Mouse (Mus musculus): ENCODE measurements at regions not wholly inside any gene's neighbourhood (a gene's known extent, or its start where the extent isn't known, plus 50 kb on each side); places are given as distances from the start of the nearest gene placed in this dataset.

- DNase-seq (ENCODE audit: extremely low spot score, low spot score), result no peak
- H3K9me3 ChIP-seq, result no peaks in the 10 kb centered on the region
- H3K4me1 ChIP-seq, result 0 out of 2 replicates have a peak, but pooled peaks cover 6% of the 10 kb centered on the region
- H3K27me3 ChIP-seq (ENCODE audit: poor library complexity, severe bottlenecking), result no peaks in the 10 kb centered on the region
- no peaks in the 10 kb centered on the region for H3K36me3 ChIP-seq (replicated peaks)
- WGBS, result 93% methylated on average over 9 of the region's 9 CpGs
- H3K4me3 ChIP-seq, result no peak overlapping the region
- no peak overlapping the region for H3K27ac ChIP-seq
Measured at GRCm38 (mm10) chr12:25363839-25364238, 266.9 kb upstream of the Id2 start.

GRCm38 (mm10) chr12:25363341-25363740, 266.4 kb upstream of the Id2 start:
- no peaks in the 10 kb centered on the region for H3K9me3 ChIP-seq
- H3K27me3 ChIP-seq (ENCODE audit: poor library complexity, severe bottlenecking), result no peaks in the 10 kb centered on the region
- H3K27ac ChIP-seq, result no peak overlapping the region
- no peak for DNase-seq (ENCODE audit: extremely low spot score, low spot score)
- 88% methylated on average over 3 of the region's 3 CpGs for WGBS
- no peaks in the 10 kb centered on the region for H3K36me3 ChIP-seq (replicated peaks)
- H3K4me3 ChIP-seq, result no peak overlapping the region
- 0 out of 2 replicates have a peak, but pooled peaks cover 6% of the 10 kb centered on the region for H3K4me1 ChIP-seq

GRCm38 (mm10) chr12:25362771-25363170, 265.8 kb upstream of the Id2 start:
- 92% methylated on average over 4 of the region's 4 CpGs for WGBS
- Histone ChIP-seq H3K27me3 (ENCODE audit: poor library complexity, severe bottlenecking) (no peaks in the 10 kb centered on the region), H3K36me3 (replicated peaks) (no peaks in the 10 kb centered on the region), H3K4me1 (0 out of 2 replicates have a peak, but pooled peaks cover 6% of the 10 kb centered on the region), H3K27ac (no peak overlapping the region), H3K4me3 (no peak overlapping the region), H3K9me3 (no peaks in the 10 kb centered on the region)
- DNase-seq (ENCODE audit: extremely low spot score, low spot score), result no peak

GRCm38 (mm10) chr12:25360726-25361125, 263.8 kb upstream of the Id2 start:
- 0 out of 2 replicates have a peak, but pooled peaks cover under 1% of the 10 kb centered on the region for H3K4me1 ChIP-seq
- no peak for DNase-seq (ENCODE audit: extremely low spot score, low spot score)
- H3K9me3 ChIP-seq, result no peaks in the 10 kb centered on the region
- H3K27me3 ChIP-seq (ENCODE audit: poor library complexity, severe bottlenecking), result no peaks in the 10 kb centered on the region
- no peaks in the 10 kb centered on the region for H3K36me3 ChIP-seq (replicated peaks)
- H3K27ac ChIP-seq, result no peak overlapping the region
- H3K4me3 ChIP-seq, result no peak overlapping the region
- WGBS, result 88% methylated on average over 2 of the region's 2 CpGs

- Histone ChIP-seq H3K27ac (no peak overlapping the region), H3K36me3 (replicated peaks) (no peaks in the 10 kb centered on the region), H3K27me3 (ENCODE audit: poor library complexity, severe bottlenecking) (no peaks in the 10 kb centered on the region), H3K4me1 (no peaks in the 10 kb centered on the region), H3K9me3 (no peaks in the 10 kb centered on the region), H3K4me3 (no peak overlapping the region)
- no peak for DNase-seq (ENCODE audit: extremely low spot score, low spot score)
- WGBS, result 96% methylated on average over 5 of the region's 5 CpGs
Measured at GRCm38 (mm10) chr12:25359931-25360330, 263.0 kb upstream of the Id2 start.

- DNase-seq (ENCODE audit: extremely low spot score, low spot score), result no peak
- Histone ChIP-seq H3K27ac (no peak overlapping the region), H3K4me1 (no peaks in the 10 kb centered on the region), H3K36me3 (replicated peaks) (no peaks in the 10 kb centered on the region), H3K27me3 (ENCODE audit: poor library complexity, severe bottlenecking) (no peaks in the 10 kb centered on the region), H3K9me3 (no peaks in the 10 kb centered on the region), H3K4me3 (no peak overlapping the region)
- 90% methylated on average over 8 of the region's 8 CpGs for whole genome bisulfite sequencing
Measured at GRCm38 (mm10) chr12:25358846-25359525, 262.0 kb upstream of the Id2 start.

- WGBS, result 93% methylated on average over 2 of the region's 2 CpGs
- Histone ChIP-seq H3K4me1 (no peaks in the 10 kb centered on the region), H3K4me3 (no peak overlapping the region), H3K9me3 (no peaks in the 10 kb centered on the region), H3K27me3 (ENCODE audit: poor library complexity, severe bottlenecking) (no peaks in the 10 kb centered on the region), H3K27ac (no peak overlapping the region), H3K36me3 (replicated peaks) (no peaks in the 10 kb centered on the region)
- no peak for DNase-seq (ENCODE audit: extremely low spot score, low spot score)
Measured at GRCm38 (mm10) chr12:25356774-25357173, 259.8 kb upstream of the Id2 start.

GRCm38 (mm10) chr12:25355217-25355616, 258.3 kb upstream of the Id2 start:
- Histone ChIP-seq H3K27me3 (ENCODE audit: poor library complexity, severe bottlenecking) (no peaks in the 10 kb centered on the region), H3K27ac (no peak overlapping the region), H3K4me3 (no peak overlapping the region), H3K4me1 (no peaks in the 10 kb centered on the region), H3K9me3 (no peaks in the 10 kb centered on the region), H3K36me3 (replicated peaks) (no peaks in the 10 kb centered on the region)
- 72% methylated on average over 1 of the region's 1 CpGs for WGBS
- no peak for DNase-seq (ENCODE audit: extremely low spot score, low spot score)

GRCm38 (mm10) chr12:25353402-25353896, 256.5 kb upstream of the Id2 start:
- no peaks in the 10 kb centered on the region for H3K36me3 ChIP-seq (replicated peaks)
- H3K9me3 ChIP-seq, result no peaks in the 10 kb centered on the region
- no peak for DNase-seq (ENCODE audit: extremely low spot score, low spot score)
- no peaks in the 10 kb centered on the region for H3K27me3 ChIP-seq (ENCODE audit: poor library complexity, severe bottlenecking)
- H3K27ac ChIP-seq, result no peak overlapping the region
- no peaks in the 10 kb centered on the region for H3K4me1 ChIP-seq
- H3K4me3 ChIP-seq, result no peak overlapping the region
- WGBS, result 91% methylated on average over 10 of the region's 10 CpGs

- no peak for DNase-seq (ENCODE audit: extremely low spot score, low spot score)
- Histone ChIP-seq H3K36me3 (replicated peaks) (no peaks in the 10 kb centered on the region), H3K27me3 (ENCODE audit: poor library complexity, severe bottlenecking) (no peaks in the 10 kb centered on the region), H3K9me3 (no peaks in the 10 kb centered on the region), H3K4me1 (no peaks in the 10 kb centered on the region), H3K27ac (no peak overlapping the region), H3K4me3 (no peak overlapping the region)
Measured at GRCm38 (mm10) chr12:25352160-25352559, 255.2 kb upstream of the Id2 start.

- H3K4me3 ChIP-seq, result no peak overlapping the region
- no peaks in the 10 kb centered on the region for H3K27me3 ChIP-seq (ENCODE audit: poor library complexity, severe bottlenecking)
- no peaks in the 10 kb centered on the region for H3K36me3 ChIP-seq (replicated peaks)
- H3K9me3 ChIP-seq, result no peaks in the 10 kb centered on the region
- WGBS, result 90% methylated on average over 17 of the region's 17 CpGs
- DNase-seq (ENCODE audit: extremely low spot score, low spot score), result no peak
- no peak overlapping the region for H3K27ac ChIP-seq
- no peaks in the 10 kb centered on the region for H3K4me1 ChIP-seq
Measured at GRCm38 (mm10) chr12:25344354-25344753, 247.4 kb upstream of the Id2 start.

- Histone ChIP-seq H3K9me3 (no peaks in the 10 kb centered on the region), H3K27me3 (ENCODE audit: poor library complexity, severe bottlenecking) (no peaks in the 10 kb centered on the region), H3K4me1 (peaks cover 4% of the 10 kb centered on the region; the same call in 1 of the 2 replicates), H3K27ac (no peak overlapping the region), H3K4me3 (no peak overlapping the region), H3K36me3 (replicated peaks) (no peaks in the 10 kb centered on the region)
- no peak for DNase-seq (ENCODE audit: extremely low spot score, low spot score)
- WGBS, result 84% methylated on average over 1 of the region's 1 CpGs
Measured at GRCm38 (mm10) chr12:25338771-25339170, 241.8 kb upstream of the Id2 start.

GRCm38 (mm10) chr12:25335930-25336329, 239.0 kb upstream of the Id2 start:
- Histone ChIP-seq H3K36me3 (replicated peaks) (no peaks in the 10 kb centered on the region), H3K27me3 (ENCODE audit: poor library complexity, severe bottlenecking) (no peaks in the 10 kb centered on the region), H3K4me1 (peaks cover 8% of the 10 kb centered on the region; the same call in 1 of the 2 replicates), H3K4me3 (no peak overlapping the region), H3K9me3 (no peaks in the 10 kb centered on the region), H3K27ac (0 out of 2 replicates have a peak overlapping the region, but pooled peaks have one; percentile 6)
- 69% methylated on average over 2 of the region's 2 CpGs for WGBS
- no peak for DNase-seq (ENCODE audit: extremely low spot score, low spot score)

All from forebrain, embryonic 10.5 days (tissue).